Mouse (Mus musculus) limb, embryonic 14.5 days (tissue): ENCODE results near the gene Ins2. TPM values are rescaled to one million over a fixed set of nuclear protein-coding genes. Genes with fewer than 3 reads are reported as not detected.

Source experiments
- ATAC-seq: fragments of 200-750 bp; cut with Nextera tagmentation; 2 replicates; pipeline ENCODE4 v1.8.0; 2017; ENCODE audit warnings: low read depth, moderate number of reproducible peaks, moderate TSS enrichment; ENCODE audit not compliant: low FRiP score
- DNase-seq: peaks from one replicate; pipeline ENCODE4 v3.0.0-alpha.2; 2015; ENCODE audit warnings: low spot score
- H3K27ac ChIP-seq: fragments of 300-500 bp; sonication (generic); replicated peaks from 2 replicates; pipeline ENCODE4 v1.5.1; 2014; ENCODE audit warnings: low read depth, mild to moderate bottlenecking, low read length, moderate library complexity, mixed read lengths
- H3K27me3 ChIP-seq: fragments of 300-500 bp; sonication (generic); 2 replicates; pipeline ENCODE4 v1.6.1; 2014; ENCODE audit warnings: low read length, mixed read lengths; ENCODE audit not compliant: control insufficient read depth, insufficient read depth
- H3K36me3 ChIP-seq: fragments of 300-500 bp; sonication (generic); 2 replicates; pipeline ENCODE4 v1.6.1; 2014; ENCODE audit warnings: mild to moderate bottlenecking, low read length, moderate library complexity, mixed read lengths; ENCODE audit not compliant: control insufficient read depth, insufficient read depth
- H3K4me1 ChIP-seq: fragments of 300-500 bp; sonication (generic); 2 replicates; pipeline ENCODE4 v1.6.1; 2014; ENCODE audit warnings: antibody characterized with exemption, low read length, mixed read lengths; ENCODE audit not compliant: control insufficient read depth, insufficient read depth
- H3K4me2 ChIP-seq: fragments of 300-500 bp; sonication (generic); replicated peaks from 2 replicates; pipeline ENCODE4 v1.6.1; 2014; ENCODE audit warnings: low read depth, mild to moderate bottlenecking, low read length, moderate library complexity; ENCODE audit not compliant: severe bottlenecking
- H3K4me3 ChIP-seq: fragments of 300-500 bp; sonication (generic); replicated peaks from 2 replicates; pipeline ENCODE4 v1.5.1; 2014; ENCODE audit warnings: low read length
- H3K9ac ChIP-seq: fragments of 300-500 bp; sonication (generic); 2 replicates; pipeline ENCODE4 v1.6.1; 2014; ENCODE audit warnings: mild to moderate bottlenecking, low read depth, low read length, moderate library complexity; ENCODE audit not compliant: severe bottlenecking
- H3K9me3 ChIP-seq: fragments of 300-500 bp; sonication (generic); 2 replicates; pipeline ENCODE4 v1.6.1; 2016; ENCODE audit warnings: low read length; ENCODE audit not compliant: control insufficient read depth
- POLR2A ChIP-seq: fragments of 200-500 bp; IDR thresholded peaks from 2 replicates; pipeline ENCODE4 v1.8.0; 2012; ENCODE audit warnings: inconsistent platforms, mild to moderate bottlenecking, moderate library complexity, borderline replicate concordance; ENCODE audit not compliant: insufficient read depth, insufficient read length; ENCODE audit errors: extremely low read depth
- WGBS: fragments of 180-500 bp; shearing (Covaris S2); extraction: QIAGEN DNeasy Blood & Tissue Kit; methylation state at CpG from one replicate; pipeline ENCODE4 v1.1.7; 2014; 5-methylcytosine and 5-hydroxymethylcytosine counted together
- microRNA counts: library from miRNA; unstranded; fragments of <30 nt; microRNA quantifications from one replicate; lab custom pipeline; 2016
- microRNA-seq: library from miRNA; unstranded; fragments of <30 nt; microRNA quantifications from one replicate; pipeline ENCODE4, GENCODE M21; 2016
- polyA plus RNA-seq, 2 experiments: library from polyadenylated mRNA; depleted of rRNA in 1 of 2; stranded (reverse) in 1 of 2; unstranded in 1 of 2; fragments of >200 nt; fragmentation: Nextera tagmentation in 1 of 2; extraction: Ambion mirVana in 1 of 2; gene quantifications; 2 replicates each; pipeline versions ENCODE4 v1.2.1 to v1.2.3; 2012 to 2014

The Ins2 gene
- polyA plus RNA-seq, 2 experiments = not detected

GRCm38 (mm10) chr7:142645045-142645444, 98.1 kb downstream of the Ins2 start:
- no peak overlapping the region for H3K9ac ChIP-seq
- no peaks in the 10 kb centered on the region for H3K36me3 ChIP-seq
- no peaks in the 10 kb centered on the region for H3K9me3 ChIP-seq
- H3K4me3 ChIP-seq = no peak overlapping the region
- H3K4me2 ChIP-seq = no peak overlapping the region
- peaks cover 11% of the 10 kb centered on the region; the same call in 1 of the 2 replicates for H3K4me1 ChIP-seq
- no peak for DNase-seq
- no peak; the same call in 1 of the 2 replicates for ATAC-seq
- no peak for TF ChIP-seq POLR2A
- no peaks in the 10 kb centered on the region for H3K27me3 ChIP-seq
- 0 out of 2 replicates have a peak overlapping the region, but pooled peaks have one; percentile 45 for H3K27ac ChIP-seq
- WGBS = 15% methylated on average over 5 of the region's 5 CpGs

- no peak for ATAC-seq
- H3K27me3 ChIP-seq = no peaks in the 10 kb centered on the region
- no peak overlapping the region for H3K9ac ChIP-seq
- H3K27ac ChIP-seq = no peak overlapping the region
- no peaks in the 10 kb centered on the region for H3K9me3 ChIP-seq
- H3K4me3 ChIP-seq = no peak overlapping the region
- H3K4me1 ChIP-seq = peaks cover 7% of the 10 kb centered on the region
- no peak for DNase-seq
- no peak for TF ChIP-seq POLR2A
- no peaks in the 10 kb centered on the region for H3K36me3 ChIP-seq
- H3K4me2 ChIP-seq = no peak overlapping the region
Measured at GRCm38 (mm10) chr7:142636178-142636577, 107.0 kb downstream of the Ins2 start.

- H3K4me3 ChIP-seq = no peak overlapping the region
- no peak overlapping the region for H3K9ac ChIP-seq
- H3K36me3 ChIP-seq = no peaks in the 10 kb centered on the region
- H3K4me2 ChIP-seq = no peak overlapping the region
- 81% methylated on average over 10 of the region's 10 CpGs for WGBS
- DNase-seq (no peak), ATAC-seq (no peak)
- no peaks in the 10 kb centered on the region for H3K4me1 ChIP-seq
- no peak overlapping the region for H3K27ac ChIP-seq
- no peaks in the 10 kb centered on the region for H3K27me3 ChIP-seq
- no peaks in the 10 kb centered on the region for H3K9me3 ChIP-seq
- TF ChIP-seq POLR2A = no peak
Measured at GRCm38 (mm10) chr7:142630691-142631090, 112.5 kb downstream of the Ins2 start.

- H3K9ac ChIP-seq = no peak overlapping the region
- WGBS = 76% methylated on average over 6 of the region's 6 CpGs
- ATAC-seq (no peak), DNase-seq (no peak)
- no peaks in the 10 kb centered on the region for H3K9me3 ChIP-seq
- no peak overlapping the region for H3K27ac ChIP-seq
- H3K4me3 ChIP-seq = no peak overlapping the region
- no peak overlapping the region for H3K4me2 ChIP-seq
- TF ChIP-seq POLR2A = no peak
- no peaks in the 10 kb centered on the region for H3K36me3 ChIP-seq
- no peaks in the 10 kb centered on the region for H3K27me3 ChIP-seq
- no peaks in the 10 kb centered on the region for H3K4me1 ChIP-seq
Measured at GRCm38 (mm10) chr7:142629806-142630205, 113.4 kb downstream of the Ins2 start.

MicroRNA genes within 50 kb of the gene (microRNA counts, 519-probe panel; counts per million panel counts)
- 2,669 counts per million, percentile 47 among the panel's probes with 10 or more counts for microRNA mmu-miR-483 (lab: Ali Mortazavi, UCI)

Small RNA genes lying within 50 kb of the gene (microRNA-seq; reads per million reads assigned to microRNA genes)
- 3,350 reads per million, percentile 84 among the genes with 10 or more reads in this experiment for gene Mir483

Other genes starting within 250 kb of the Ins2 start
- gene Tnnt3, start 244.5 kb downstream of the Ins2 start, polyA plus RNA-seq (2012; rRNA removed) = 42.5 and 114 TPM in 2 replicates
- 101 and 183 TPM in 2 replicates for gene Tnnt3, start 244.5 kb downstream of the Ins2 start, polyA plus RNA-seq (2014; fragmentation: Nextera tagmentation; extraction: Ambion mirVana)
- 94.6 and 97.2 TPM in 2 replicates for gene Mrpl23, start 210.7 kb downstream of the Ins2 start, polyA plus RNA-seq (2012; rRNA removed)
- 30.0 and 40.8 TPM in 2 replicates for gene Mrpl23, start 210.7 kb downstream of the Ins2 start, polyA plus RNA-seq (2014; fragmentation: Nextera tagmentation; extraction: Ambion mirVana)
- 4,240 and 5,416 TPM in 2 replicates for gene Igf2, start 76.6 kb downstream of the Ins2 start, polyA plus RNA-seq (2012; rRNA removed)
- gene Igf2, start 76.6 kb downstream of the Ins2 start, polyA plus RNA-seq (2014; fragmentation: Nextera tagmentation; extraction: Ambion mirVana) = 1,472 and 1,504 TPM in 2 replicates
- gene Gm49394, start 73.4 kb downstream of the Ins2 start, polyA plus RNA-seq (2012; rRNA removed) = 1.4 and 2.8 TPM in 2 replicates
- 0.19 and 0.41 TPM in 2 replicates for gene Gm49394, start 73.4 kb downstream of the Ins2 start, polyA plus RNA-seq (2014; fragmentation: Nextera tagmentation; extraction: Ambion mirVana)
- gene Th, start 187.7 kb upstream of the Ins2 start, polyA plus RNA-seq (2012; rRNA removed) = 0.18 and 0.26 TPM in 2 replicates
- gene Th, start 187.7 kb upstream of the Ins2 start, polyA plus RNA-seq (2014; fragmentation: Nextera tagmentation; extraction: Ambion mirVana) = 0.14 and 0.40 TPM in 2 replicates
- gene Ascl2, start 225.9 kb upstream of the Ins2 start, polyA plus RNA-seq (2012; rRNA removed) = 1.9 and 3.5 TPM in 2 replicates
- 1.1 and 1.5 TPM in 2 replicates for gene Ascl2, start 225.9 kb upstream of the Ins2 start, polyA plus RNA-seq (2014; fragmentation: Nextera tagmentation; extraction: Ambion mirVana)